Mouse (Mus musculus) neural tube, embryonic 13.5 days (tissue): ENCODE results near the gene Frem1. TPM values are rescaled to one million over a fixed set of nuclear protein-coding genes. Genes with fewer than 3 reads are reported as not detected.

Experiments
- ATAC-seq: fragments of 200-750 bp; cut with Nextera tagmentation; 2 replicates; pipeline ENCODE4 v1.8.0; 2017; ENCODE audit warnings: low read depth, mild to moderate bottlenecking, moderate TSS enrichment, moderate library complexity
- H3K27ac ChIP-seq: fragments of 300-500 bp; sonication (generic); replicated peaks from 2 replicates; pipeline ENCODE4 v1.5.1; 2015; ENCODE audit warnings: moderate library complexity, mild to moderate bottlenecking, inconsistent platforms
- H3K27me3 ChIP-seq: fragments of 300-500 bp; sonication (generic); 2 replicates; pipeline ENCODE4 v1.6.1; 2015; ENCODE audit warnings: mild to moderate bottlenecking, inconsistent platforms
- H3K36me3 ChIP-seq: fragments of 300-500 bp; sonication (generic); 2 replicates; pipeline ENCODE4 v1.6.1; 2015; ENCODE audit warnings: mild to moderate bottlenecking, inconsistent platforms
- H3K4me1 ChIP-seq: fragments of 300-500 bp; sonication (generic); replicated peaks from 2 replicates; pipeline ENCODE4 v1.6.1; 2015; ENCODE audit warnings: inconsistent platforms
- H3K4me2 ChIP-seq: fragments of 300-500 bp; sonication (generic); 2 replicates; pipeline ENCODE4 v1.6.1; 2015; ENCODE audit warnings: inconsistent platforms, mild to moderate bottlenecking, moderate library complexity
- H3K4me3 ChIP-seq: fragments of 300-500 bp; sonication (generic); 2 replicates; pipeline ENCODE4 v1.5.1; 2015; ENCODE audit warnings: mild to moderate bottlenecking, inconsistent platforms
- H3K9ac ChIP-seq: fragments of 300-500 bp; sonication (generic); 2 replicates; pipeline ENCODE4 v1.6.1; 2015; ENCODE audit warnings: moderate library complexity, mild to moderate bottlenecking, inconsistent platforms
- H3K9me3 ChIP-seq: fragments of 300-500 bp; sonication (generic); 2 replicates; pipeline ENCODE4 v1.6.1; 2016; ENCODE audit warnings: inconsistent platforms
- WGBS: fragments of 180-500 bp; shearing (Covaris S2); methylation state at CpG from one replicate; pipeline ENCODE4 v1.1.7; 2015; 5-methylcytosine and 5-hydroxymethylcytosine counted together
- polyA plus RNA-seq: library from polyadenylated mRNA; unstranded; fragments of >200 nt; fragmentation: Nextera tagmentation; extraction: Ambion mirVana; gene quantifications from 2 replicates; pipeline ENCODE4 v1.2.1, GENCODE M21; 2015

The Frem1 gene
- polyA plus RNA-seq, 1 experiment from 2014 or later, result 1.8 TPM

- no peaks in the 10 kb centered on the region for H3K9me3 ChIP-seq
- ATAC-seq, result no peak
- no peak overlapping the region for H3K27ac ChIP-seq
- H3K4me2 ChIP-seq, result no peak overlapping the region
- peaks cover 21% of the 10 kb centered on the region for H3K27me3 ChIP-seq
- no peaks in the 10 kb centered on the region for H3K36me3 ChIP-seq
- no peak overlapping the region for H3K4me3 ChIP-seq
- H3K9ac ChIP-seq, result no peak overlapping the region
- 89% methylated on average over 8 of the region's 8 CpGs for WGBS
- H3K4me1 ChIP-seq, result peaks cover 21% of the 10 kb centered on the region
These were observed 1.1 kb upstream of the Frem1 start for GRCm38 (mm10) chr4:83053206-83053605.

GRCm38 (mm10) chr4:83051176-83051575 is 963 bp downstream of the Frem1 start:
- H3K4me2 ChIP-seq, result peak overlapping the region; percentile 55
- WGBS, result 9% methylated on average over 8 of the region's 8 CpGs
- no peaks in the 10 kb centered on the region for H3K36me3 ChIP-seq
- H3K9me3 ChIP-seq, result no peaks in the 10 kb centered on the region
- peaks cover 21% of the 10 kb centered on the region for H3K27me3 ChIP-seq
- peak overlapping the region; percentile 30 for H3K4me3 ChIP-seq
- no peak for ATAC-seq
- H3K9ac ChIP-seq, result peak overlapping the region; percentile 52; the same call in 1 of the 2 replicates
- peak overlapping the region; percentile 28; the same call in 1 of the 2 replicates for H3K27ac ChIP-seq
- H3K4me1 ChIP-seq, result peaks cover 34% of the 10 kb centered on the region

- Histone ChIP-seq H3K4me2 (peak overlapping the region; percentile 55), H3K4me1 (peaks cover 43% of the 10 kb centered on the region), H3K4me3 (peak overlapping the region; percentile 30; the same call in 1 of the 2 replicates), H3K36me3 (no peaks in the 10 kb centered on the region), H3K27me3 (peaks cover 21% of the 10 kb centered on the region), H3K9ac (no peak overlapping the region), H3K9me3 (no peaks in the 10 kb centered on the region), H3K27ac (no peak overlapping the region)
- no peak for ATAC-seq
- 83% methylated on average over 5 of the region's 5 CpGs for WGBS
These were observed 1.9 kb downstream of the Frem1 start for GRCm38 (mm10) chr4:83050151-83050796.

GRCm38 (mm10) chr4:83049288-83049687 is 2.9 kb downstream of the Frem1 start:
- H3K9me3 ChIP-seq, result no peaks in the 10 kb centered on the region
- H3K9ac ChIP-seq, result no peak overlapping the region
- H3K27ac ChIP-seq, result no peak overlapping the region
- WGBS, result 31% methylated on average over 3 of the region's 3 CpGs
- no peaks in the 10 kb centered on the region for H3K36me3 ChIP-seq
- H3K4me2 ChIP-seq, result no peak overlapping the region; the same call in 1 of the 2 replicates
- H3K4me3 ChIP-seq, result no peak overlapping the region
- H3K27me3 ChIP-seq, result peaks cover 21% of the 10 kb centered on the region
- H3K4me1 ChIP-seq, result peaks cover 48% of the 10 kb centered on the region
- no peak for ATAC-seq

GRCm38 (mm10) chr4:83048561-83048960 is 3.6 kb downstream of the Frem1 start:
- Histone ChIP-seq H3K4me3 (no peak overlapping the region), H3K27me3 (peaks cover 21% of the 10 kb centered on the region), H3K27ac (no peak overlapping the region), H3K4me2 (no peak overlapping the region), H3K9ac (no peak overlapping the region), H3K9me3 (no peaks in the 10 kb centered on the region), H3K4me1 (peaks cover 48% of the 10 kb centered on the region), H3K36me3 (no peaks in the 10 kb centered on the region)
- no peak for ATAC-seq
- 59% methylated on average over 2 of the region's 2 CpGs for WGBS

GRCm38 (mm10) chr4:83046806-83047205 is 5.3 kb downstream of the Frem1 start:
- H3K4me3 ChIP-seq, result no peak overlapping the region
- H3K9me3 ChIP-seq, result no peaks in the 10 kb centered on the region
- peaks cover 18% of the 10 kb centered on the region for H3K27me3 ChIP-seq
- WGBS, result 38% methylated on average over 2 of the region's 2 CpGs
- no peak overlapping the region for H3K9ac ChIP-seq
- H3K4me1 ChIP-seq, result peaks cover 38% of the 10 kb centered on the region
- no peak overlapping the region for H3K27ac ChIP-seq
- H3K4me2 ChIP-seq, result no peak overlapping the region
- H3K36me3 ChIP-seq, result no peaks in the 10 kb centered on the region
- ATAC-seq, result no peak

- H3K9ac ChIP-seq, result no peak overlapping the region
- peaks cover 31% of the 10 kb centered on the region for H3K4me1 ChIP-seq
- no peak overlapping the region for H3K4me2 ChIP-seq
- no peak overlapping the region for H3K4me3 ChIP-seq
- H3K9me3 ChIP-seq, result no peaks in the 10 kb centered on the region
- 21% methylated on average over 3 of the region's 3 CpGs for WGBS
- H3K36me3 ChIP-seq, result no peaks in the 10 kb centered on the region
- no peak overlapping the region for H3K27ac ChIP-seq
- 0 out of 2 replicates have a peak, but pooled peaks have one; percentile 26 for ATAC-seq
- H3K27me3 ChIP-seq, result peaks cover 11% of the 10 kb centered on the region
These were observed 6.1 kb downstream of the Frem1 start for GRCm38 (mm10) chr4:83046069-83046468.

GRCm38 (mm10) chr4:83045266-83045665 is 6.9 kb downstream of the Frem1 start:
- Histone ChIP-seq H3K4me2 (no peak overlapping the region), H3K4me1 (peaks cover 27% of the 10 kb centered on the region), H3K27ac (no peak overlapping the region), H3K36me3 (no peaks in the 10 kb centered on the region), H3K9me3 (no peaks in the 10 kb centered on the region), H3K9ac (no peak overlapping the region), H3K27me3 (peaks cover 3% of the 10 kb centered on the region), H3K4me3 (no peak overlapping the region)
- ATAC-seq, result no peak
- 9% methylated on average over 6 of the region's 6 CpGs for WGBS

- H3K4me1 ChIP-seq, result peaks cover 10% of the 10 kb centered on the region
- H3K27ac ChIP-seq, result no peak overlapping the region
- H3K4me3 ChIP-seq, result no peak overlapping the region
- H3K27me3 ChIP-seq, result no peaks in the 10 kb centered on the region
- no peak overlapping the region for H3K4me2 ChIP-seq
- no peaks in the 10 kb centered on the region for H3K36me3 ChIP-seq
- H3K9ac ChIP-seq, result no peak overlapping the region
- WGBS, result 46% methylated on average over 3 of the region's 3 CpGs
- no peaks in the 10 kb centered on the region for H3K9me3 ChIP-seq
- no peak for ATAC-seq
These were observed 11.4 kb downstream of the Frem1 start for GRCm38 (mm10) chr4:83040780-83041179.

GRCm38 (mm10) chr4:83032780-83033179 is 19.4 kb downstream of the Frem1 start:
- H3K9ac ChIP-seq, result no peak overlapping the region
- H3K36me3 ChIP-seq, result no peaks in the 10 kb centered on the region
- H3K9me3 ChIP-seq, result no peaks in the 10 kb centered on the region
- H3K4me1 ChIP-seq, result peaks cover 4% of the 10 kb centered on the region; the same call in 1 of the 2 replicates
- WGBS, result 24% methylated on average over 1 of the region's 1 CpGs
- no peak overlapping the region for H3K4me3 ChIP-seq
- no peak for ATAC-seq
- H3K4me2 ChIP-seq, result no peak overlapping the region
- H3K27ac ChIP-seq, result no peak overlapping the region
- no peaks in the 10 kb centered on the region for H3K27me3 ChIP-seq

GRCm38 (mm10) chr4:83031591-83031990 is 20.5 kb downstream of the Frem1 start:
- Histone ChIP-seq H3K36me3 (no peaks in the 10 kb centered on the region), H3K9ac (no peak overlapping the region), H3K4me1 (peaks cover 4% of the 10 kb centered on the region; the same call in 1 of the 2 replicates), H3K9me3 (no peaks in the 10 kb centered on the region), H3K27me3 (no peaks in the 10 kb centered on the region), H3K4me3 (no peak overlapping the region), H3K4me2 (no peak overlapping the region), H3K27ac (no peak overlapping the region)
- ATAC-seq, result no peak
- WGBS, result 37% methylated on average over 3 of the region's 3 CpGs

- H3K9me3 ChIP-seq, result no peaks in the 10 kb centered on the region
- no peak overlapping the region for H3K4me3 ChIP-seq
- no peaks in the 10 kb centered on the region for H3K36me3 ChIP-seq
- ATAC-seq, result no peak
- H3K9ac ChIP-seq, result no peak overlapping the region
- H3K4me1 ChIP-seq, result peaks cover 4% of the 10 kb centered on the region; the same call in 1 of the 2 replicates
- no peak overlapping the region for H3K4me2 ChIP-seq
- H3K27me3 ChIP-seq, result no peaks in the 10 kb centered on the region
- 87% methylated on average over 6 of the region's 6 CpGs for WGBS
- no peak overlapping the region for H3K27ac ChIP-seq
These were observed 22.0 kb downstream of the Frem1 start for GRCm38 (mm10) chr4:83030097-83030496.
